Mouse (Mus musculus) midbrain, embryonic 14.5 days (tissue): Measurements from ENCODE around the gene Tnmd. TPM values are rescaled to one million over a fixed set of nuclear protein-coding genes. Genes with fewer than 3 reads are reported as not detected.

Experiments used
- ATAC-seq: fragments of 200-750 bp; cut with Nextera tagmentation; 2 replicates; pipeline ENCODE4 v1.8.0; 2017; ENCODE audit warnings: moderate number of reproducible peaks, moderate library complexity; ENCODE audit not compliant: low FRiP score, low TSS enrichment
- DNase-seq: peaks from one replicate; pipeline ENCODE4 v3.0.0-alpha.2; 2015
- H3K27ac ChIP-seq: fragments of 300-500 bp; sonication (generic); replicated peaks from 2 replicates; pipeline ENCODE4 v1.5.1; 2014; ENCODE audit warnings: mild to moderate bottlenecking, low read depth, low read length, moderate library complexity
- H3K27me3 ChIP-seq: fragments of 300-500 bp; sonication (generic); 2 replicates; pipeline ENCODE4 v1.6.1; 2014; ENCODE audit warnings: low read length, control low read depth, mixed read lengths; ENCODE audit not compliant: control insufficient read depth, insufficient read depth
- H3K36me3 ChIP-seq: fragments of 300-500 bp; sonication (generic); 2 replicates; pipeline ENCODE4 v1.6.1; 2014; ENCODE audit warnings: low read length, control low read depth; ENCODE audit not compliant: control insufficient read depth, insufficient read depth
- H3K4me1 ChIP-seq: fragments of 300-500 bp; sonication (generic); 2 replicates; pipeline ENCODE4 v1.6.1; 2014; ENCODE audit warnings: mild to moderate bottlenecking, antibody characterized with exemption, low read length, control low read depth; ENCODE audit not compliant: control insufficient read depth, insufficient read depth
- H3K4me2 ChIP-seq: fragments of 300-500 bp; sonication (generic); 2 replicates; pipeline ENCODE4 v1.6.1; 2014; ENCODE audit warnings: mild to moderate bottlenecking, low read length, moderate library complexity
- H3K4me3 ChIP-seq: fragments of 300-500 bp; sonication (generic); replicated peaks from 2 replicates; pipeline ENCODE4 v1.5.1; 2014; ENCODE audit warnings: low read depth, low read length
- H3K9ac ChIP-seq: fragments of 300-500 bp; sonication (generic); replicated peaks from 2 replicates; pipeline ENCODE4 v1.6.1; 2014; ENCODE audit warnings: mild to moderate bottlenecking, low read length, moderate library complexity
- H3K9me3 ChIP-seq: fragments of 300-500 bp; sonication (generic); 2 replicates; pipeline ENCODE4 v1.6.1; 2016; ENCODE audit warnings: low read length, control low read depth, mixed read lengths; ENCODE audit not compliant: control insufficient read depth
- WGBS: fragments of 180-500 bp; shearing (Covaris S2); extraction: QIAGEN DNeasy Blood & Tissue Kit; methylation state at CpG from one replicate; pipeline ENCODE4 v1.1.7; 2014; 5-methylcytosine and 5-hydroxymethylcytosine counted together
- polyA plus RNA-seq: library from polyadenylated mRNA; unstranded; fragments of >200 nt; fragmentation: Nextera tagmentation; extraction: Ambion mirVana; gene quantifications from 2 replicates; pipeline ENCODE4 v1.2.1, GENCODE M21; 2014

The Tnmd gene
- polyA plus RNA-seq, 1 experiment from 2014 or later, result 0.57 TPM

- no peak for DNase-seq
- H3K27ac ChIP-seq, result no peak overlapping the region
- ATAC-seq, result no peak
- no peaks in the 10 kb centered on the region for H3K9me3 ChIP-seq
- H3K4me3 ChIP-seq, result no peak overlapping the region
- 67% methylated on average over 7 of the region's 7 CpGs for WGBS
- no peaks in the 10 kb centered on the region for H3K4me1 ChIP-seq
- no peaks in the 10 kb centered on the region for H3K27me3 ChIP-seq
- H3K36me3 ChIP-seq, result no peaks in the 10 kb centered on the region
- H3K9ac ChIP-seq, result no peak overlapping the region
- no peak overlapping the region for H3K4me2 ChIP-seq
Measured at GRCm38 (mm10) chrX:133914219-133914618, 63.4 kb downstream of the Tnmd start.

Other genes starting within 250 kb of the Tnmd start
- gene Pcdh19, start 162.0 kb upstream of the Tnmd start, polyA plus RNA-seq, result 24.4 and 33.1 TPM in 2 replicates
- gene Tspan6, start 47.4 kb downstream of the Tnmd start, polyA plus RNA-seq, result 309 and 333 TPM in 2 replicates
- gene Srpx2, start 57.4 kb downstream of the Tnmd start, polyA plus RNA-seq, result 2.0 TPM in 1 of 2 replicates, not detected in the other
- gene Sytl4, start 130.8 kb downstream of the Tnmd start, polyA plus RNA-seq, result 0.39 and 0.75 TPM in 2 replicates
- gene Cstf2, start 208.2 kb downstream of the Tnmd start, polyA plus RNA-seq, result 65.3 and 83.8 TPM in 2 replicates